Mouse (Mus musculus) ES-Bruce4 (cell line): ENCODE results near the gene Phlpp1.

Source experiments
- CTCF ChIP-seq: IDR thresholded peaks from one replicate; pipeline ENCODE4 v1.8.1; 2011; ENCODE audit warnings: low read depth, low read length
- POLR2A ChIP-seq: IDR thresholded peaks from one replicate; pipeline ENCODE4 v1.8.1; 2011; ENCODE audit warnings: low read length; ENCODE audit not compliant: insufficient read depth

DNA sequence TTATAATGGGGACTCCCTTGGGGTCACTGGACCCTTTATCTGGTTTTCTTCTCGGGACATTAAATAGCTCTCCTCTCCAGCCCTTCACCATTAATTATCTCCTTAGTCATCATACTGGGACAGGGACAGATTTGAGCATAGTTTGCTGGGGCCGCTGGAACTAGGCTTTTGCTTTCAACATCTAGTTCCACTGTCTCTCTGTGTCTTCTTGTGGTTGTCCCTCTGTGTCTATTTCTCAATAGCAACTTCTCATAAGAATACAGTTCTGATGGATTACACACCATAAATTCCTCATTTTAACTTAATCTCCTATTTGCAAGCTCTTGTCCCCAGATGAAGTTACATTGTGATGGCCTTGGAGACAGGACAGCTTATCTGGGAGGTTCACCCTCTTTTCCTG, 262.0 kb downstream of the Phlpp1 start:
- TF ChIP-seq POLR2A (no peak), CTCF (no peak)
